Mouse (Mus musculus) small intestine, adult 2 months (tissue): ENCODE measurements around the gene Dpm1. TPM values are rescaled to one million over a fixed set of nuclear protein-coding genes. Genes with fewer than 3 reads are reported as not detected.

ENCODE experiments used
- H3K27ac ChIP-seq: fragments of 200-500 bp; 2 replicates; pipeline ENCODE4 v1.5.1; 2012; ENCODE audit warnings: low read depth, low read length, control low read depth, inconsistent platforms; ENCODE audit not compliant: insufficient read depth
- H3K27me3 ChIP-seq: fragments of 200-500 bp; 2 replicates; pipeline ENCODE4 v1.6.1; 2012; ENCODE audit warnings: mild to moderate bottlenecking, moderate library complexity, low read length, inconsistent platforms; ENCODE audit not compliant: control insufficient read depth, insufficient read depth
- H3K36me3 ChIP-seq: fragments of 200-500 bp; 2 replicates; pipeline ENCODE4 v1.6.1; 2012; ENCODE audit warnings: mild to moderate bottlenecking, low read length, control low read depth, inconsistent platforms; ENCODE audit not compliant: control insufficient read depth, insufficient read depth
- H3K4me1 ChIP-seq: fragments of 200-500 bp; 2 replicates; pipeline ENCODE4 v1.6.1; 2012; ENCODE audit warnings: low read length, inconsistent platforms, mixed read lengths; ENCODE audit not compliant: control insufficient read depth, insufficient read depth, insufficient read length
- H3K4me3 ChIP-seq: fragments of 200-500 bp; 2 replicates; pipeline ENCODE4 v1.5.1; 2012; ENCODE audit warnings: low read depth, mild to moderate bottlenecking, control low read depth, inconsistent platforms, low read length, moderate library complexity
- CTCF ChIP-seq: fragments of 200-500 bp; IDR thresholded peaks from 2 replicates; pipeline ENCODE4 v1.5.1; 2012; ENCODE audit warnings: low read depth, mild to moderate bottlenecking, control low read depth, inconsistent platforms, low read length, moderate library complexity, mixed read lengths; ENCODE audit not compliant: insufficient replicate concordance, insufficient read length; ENCODE audit errors: extremely low read depth
- POLR2A ChIP-seq: fragments of 200-500 bp; IDR thresholded peaks from 2 replicates; pipeline ENCODE4 v1.6.1; 2012; ENCODE audit warnings: low read depth, mild to moderate bottlenecking, control low read depth, inconsistent platforms, low read length, moderate library complexity
- WGBS: fragments of 180-500 bp; shearing (Covaris S2); methylation state at CpG from one replicate; pipeline ENCODE4 v1.1.7; 2018; 5-methylcytosine and 5-hydroxymethylcytosine counted together
- polyA plus RNA-seq: library from polyadenylated mRNA; depleted of rRNA; stranded (reverse); fragments of >200 nt; gene quantifications from 2 replicates; pipeline ENCODE4 v1.2.3, GENCODE M21; 2012

The Dpm1 gene
- polyA plus RNA-seq, 1 experiment = 26.2 TPM

- Histone ChIP-seq H3K4me3 (no peak overlapping the region), H3K36me3 (no peaks in the 10 kb centered on the region), H3K27me3 (no peaks in the 10 kb centered on the region; the same call in none of the 2 replicates), H3K4me1 (no peaks in the 10 kb centered on the region), H3K27ac (no peak overlapping the region)
- 72% methylated on average over 4 of the region's 4 CpGs for WGBS
- TF ChIP-seq POLR2A (no peak), CTCF (no peak)
Observed at GRCm38 (mm10) chr2:168243278-168243677, 12.9 kb upstream of the Dpm1 start.

- Histone ChIP-seq H3K27ac (no peak overlapping the region), H3K4me3 (no peak overlapping the region), H3K27me3 (no peaks in the 10 kb centered on the region; the same call in none of the 2 replicates), H3K36me3 (no peaks in the 10 kb centered on the region), H3K4me1 (no peaks in the 10 kb centered on the region)
- TF ChIP-seq POLR2A = no peak
- no peak for TF ChIP-seq CTCF
Observed at GRCm38 (mm10) chr2:168242841-168243240, 12.4 kb upstream of the Dpm1 start.

GRCm38 (mm10) chr2:168238335-168238734 lies 7.9 kb upstream of the Dpm1 start:
- no peak overlapping the region for H3K27ac ChIP-seq
- WGBS = 86% methylated on average over 4 of the region's 4 CpGs
- 0 out of 2 replicates have a peak, but pooled peaks cover 3% of the 10 kb centered on the region for H3K36me3 ChIP-seq
- H3K4me1 ChIP-seq = no peaks in the 10 kb centered on the region
- TF ChIP-seq POLR2A (no peak), CTCF (no peak)
- no peaks in the 10 kb centered on the region; the same call in none of the 2 replicates for H3K27me3 ChIP-seq
- no peak overlapping the region for H3K4me3 ChIP-seq

DNA sequence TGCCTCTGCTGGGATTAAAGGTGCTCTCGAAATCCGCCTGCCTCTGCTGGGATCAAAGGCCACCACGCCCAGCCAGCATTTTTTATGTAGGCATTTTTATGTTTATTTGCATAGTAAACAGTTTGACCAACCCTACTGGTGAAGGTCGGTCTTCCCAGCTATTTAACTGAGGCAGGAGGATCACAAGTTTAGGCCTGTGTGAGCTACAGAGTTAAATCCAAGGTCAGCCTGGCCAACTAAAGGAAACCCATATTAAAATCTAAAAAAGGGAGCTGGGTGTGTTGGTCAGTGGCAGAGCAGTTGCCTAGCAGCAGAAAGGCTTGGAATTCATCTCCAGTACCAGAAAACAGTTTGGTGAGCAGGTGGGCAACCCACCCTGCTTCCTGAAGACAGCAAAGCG lies 2.9 kb upstream of the Dpm1 start:
- Histone ChIP-seq H3K4me1 (peaks cover 6% of the 10 kb centered on the region), H3K36me3 (0 out of 2 replicates have a peak, but pooled peaks cover 5% of the 10 kb centered on the region), H3K27ac (no peak overlapping the region), H3K27me3 (no peaks in the 10 kb centered on the region; the same call in 1 of the 2 replicates), H3K4me3 (no peak overlapping the region)
- WGBS = 61% methylated on average over 5 of the region's 5 CpGs
- TF ChIP-seq CTCF (no peak), POLR2A (no peak)

GRCm38 (mm10) chr2:168231471-168231829 lies 1.1 kb upstream of the Dpm1 start:
- H3K4me1 ChIP-seq = peaks cover 6% of the 10 kb centered on the region
- H3K27me3 ChIP-seq = no peaks in the 10 kb centered on the region
- WGBS = 52% methylated on average over 33 of the region's 33 CpGs
- peaks cover 8% of the 10 kb centered on the region for H3K36me3 ChIP-seq
- H3K27ac ChIP-seq = no peak overlapping the region
- TF ChIP-seq POLR2A = no peak
- TF ChIP-seq CTCF = no peak
- peak overlapping the region; percentile 82 for H3K4me3 ChIP-seq

- Histone ChIP-seq H3K27me3 (no peaks in the 10 kb centered on the region), H3K36me3 (peaks cover 12% of the 10 kb centered on the region), H3K4me3 (peak overlapping the region; percentile 82), H3K27ac (peak overlapping the region; percentile 94), H3K4me1 (peaks cover 6% of the 10 kb centered on the region)
- TF ChIP-seq POLR2A = no peak
- TF ChIP-seq CTCF = no peak
- 1% methylated on average over 105 of the region's 105 CpGs for WGBS
Observed at GRCm38 (mm10) chr2:168230773-168231470, 531 bp upstream of the Dpm1 start.

GRCm38 (mm10) chr2:168229116-168230025 lies 1.0 kb downstream of the Dpm1 start:
- 11% methylated on average over 41 of the region's 41 CpGs for WGBS
- H3K36me3 ChIP-seq = peaks cover 26% of the 10 kb centered on the region
- peaks cover 6% of the 10 kb centered on the region for H3K4me1 ChIP-seq
- peak overlapping the region; percentile 94; the same call in 1 of the 2 replicates for H3K27ac ChIP-seq
- TF ChIP-seq POLR2A = no peak
- TF ChIP-seq CTCF = no peak
- peak overlapping the region; percentile 82 for H3K4me3 ChIP-seq
- no peaks in the 10 kb centered on the region for H3K27me3 ChIP-seq
